Mouse (Mus musculus): ENCODE measurements around the gene Gipc3. TPM values are rescaled to one million over a fixed set of nuclear protein-coding genes. Genes with fewer than 3 reads are reported as not detected.

Gene Gipc3
- polyA plus RNA-seq, 1 experiment from 2014 or later, result 0.06 TPM

Small RNA genes lying within 50 kb of the gene (microRNA-seq; reads per million reads assigned to microRNA genes)
- not detected for gene Mir6913

Other genes starting within 250 kb of the Gipc3 start
- 0.50 and 0.69 TPM in 2 replicates for gene Creb3l3, start 244.4 kb downstream of the Gipc3 start, polyA plus RNA-seq (2015; fragmentation: Nextera tagmentation; extraction: Ambion mirVana)
- 208 and 228 TPM in 2 replicates for gene Map2k2, start 237.4 kb downstream of the Gipc3 start, polyA plus RNA-seq (2015; fragmentation: Nextera tagmentation; extraction: Ambion mirVana)
- 19.7 and 21.3 TPM in 2 replicates for gene Zbtb7a, start 208.0 kb downstream of the Gipc3 start, polyA plus RNA-seq (2015; fragmentation: Nextera tagmentation; extraction: Ambion mirVana)
- 34.5 and 40.4 TPM in 2 replicates for gene Pias4, start 175.3 kb downstream of the Gipc3 start, polyA plus RNA-seq (2015; fragmentation: Nextera tagmentation; extraction: Ambion mirVana)
- gene Eef2, start 166.6 kb downstream of the Gipc3 start, polyA plus RNA-seq (2015; fragmentation: Nextera tagmentation; extraction: Ambion mirVana), result 404 and 449 TPM in 2 replicates
- 68.4 and 78.4 TPM in 2 replicates for gene Dapk3, start 160.3 kb downstream of the Gipc3 start, polyA plus RNA-seq (2015; fragmentation: Nextera tagmentation; extraction: Ambion mirVana)
- not detected in 2 replicates for gene 4930442H23Rik, start 159.4 kb downstream of the Gipc3 start, polyA plus RNA-seq (2015; fragmentation: Nextera tagmentation; extraction: Ambion mirVana)
- gene Nmrk2, start 141.2 kb downstream of the Gipc3 start, polyA plus RNA-seq (2015; fragmentation: Nextera tagmentation; extraction: Ambion mirVana), result 0.11 and 0.13 TPM in 2 replicates
- 62.1 and 75.8 TPM in 2 replicates for gene Atcay, start 112.4 kb downstream of the Gipc3 start, polyA plus RNA-seq (2015; fragmentation: Nextera tagmentation; extraction: Ambion mirVana)
- gene Zfr2, start 110.1 kb downstream of the Gipc3 start, polyA plus RNA-seq (2015; fragmentation: Nextera tagmentation; extraction: Ambion mirVana), result 24.6 and 28.6 TPM in 2 replicates
- gene Matk, start 90.3 kb downstream of the Gipc3 start, polyA plus RNA-seq (2015; fragmentation: Nextera tagmentation; extraction: Ambion mirVana), result 69.6 and 88.6 TPM in 2 replicates
- gene Mrpl54, start 76.3 kb downstream of the Gipc3 start, polyA plus RNA-seq (2015; fragmentation: Nextera tagmentation; extraction: Ambion mirVana), result 168 and 176 TPM in 2 replicates
- 32.0 and 34.0 TPM in 2 replicates for gene Apba3, start 76.3 kb downstream of the Gipc3 start, polyA plus RNA-seq (2015; fragmentation: Nextera tagmentation; extraction: Ambion mirVana)
- 1.5 and 2.4 TPM in 2 replicates for gene Tjp3, start 51.7 kb downstream of the Gipc3 start, polyA plus RNA-seq (2015; fragmentation: Nextera tagmentation; extraction: Ambion mirVana)
- 101 and 122 TPM in 2 replicates for gene Pip5k1c, start 50.3 kb downstream of the Gipc3 start, polyA plus RNA-seq (2015; fragmentation: Nextera tagmentation; extraction: Ambion mirVana)
- gene Cactin, start 22.2 kb downstream of the Gipc3 start, polyA plus RNA-seq (2015; fragmentation: Nextera tagmentation; extraction: Ambion mirVana), result 18.8 and 20.8 TPM in 2 replicates
- 5.2 and 5.5 TPM in 2 replicates for gene Tbxa2r, start 14.5 kb downstream of the Gipc3 start, polyA plus RNA-seq (2015; fragmentation: Nextera tagmentation; extraction: Ambion mirVana)
- gene Hmg20b, start 7.2 kb upstream of the Gipc3 start, polyA plus RNA-seq (2015; fragmentation: Nextera tagmentation; extraction: Ambion mirVana), result 31.7 and 34.0 TPM in 2 replicates
- gene Mfsd12, start 14.2 kb upstream of the Gipc3 start, polyA plus RNA-seq (2015; fragmentation: Nextera tagmentation; extraction: Ambion mirVana), result 19.8 and 21.9 TPM in 2 replicates
- 0.60 and 0.76 TPM in 2 replicates for gene 4930404N11Rik, start 22.6 kb upstream of the Gipc3 start, polyA plus RNA-seq (2015; fragmentation: Nextera tagmentation; extraction: Ambion mirVana)
- 137 and 142 TPM in 2 replicates for gene Fzr1, start 35.2 kb upstream of the Gipc3 start, polyA plus RNA-seq (2015; fragmentation: Nextera tagmentation; extraction: Ambion mirVana)
- 115 and 127 TPM in 2 replicates for gene Dohh, start 41.2 kb upstream of the Gipc3 start, polyA plus RNA-seq (2015; fragmentation: Nextera tagmentation; extraction: Ambion mirVana)
- gene Gm48551, start 41.2 kb upstream of the Gipc3 start, polyA plus RNA-seq (2015; fragmentation: Nextera tagmentation; extraction: Ambion mirVana), result 6.0 and 6.2 TPM in 2 replicates
- 2.0 and 3.0 TPM in 2 replicates for gene Gm48552, start 45.7 kb upstream of the Gipc3 start, polyA plus RNA-seq (2015; fragmentation: Nextera tagmentation; extraction: Ambion mirVana)
- gene Smim24, start 49.8 kb upstream of the Gipc3 start, polyA plus RNA-seq (2015; fragmentation: Nextera tagmentation; extraction: Ambion mirVana), result 1.8 and 2.3 TPM in 2 replicates
- gene Nfic, start 112.4 kb upstream of the Gipc3 start, polyA plus RNA-seq (2015; fragmentation: Nextera tagmentation; extraction: Ambion mirVana), result 51.8 and 53.5 TPM in 2 replicates
- 40.7 and 46.8 TPM in 2 replicates for gene Celf5, start 139.4 kb upstream of the Gipc3 start, polyA plus RNA-seq (2015; fragmentation: Nextera tagmentation; extraction: Ambion mirVana)
- gene Ncln, start 153.1 kb upstream of the Gipc3 start, polyA plus RNA-seq (2015; fragmentation: Nextera tagmentation; extraction: Ambion mirVana), result 59.5 and 68.2 TPM in 2 replicates
- 0.68 and 0.72 TPM in 2 replicates for gene S1pr4, start 156.9 kb upstream of the Gipc3 start, polyA plus RNA-seq (2015; fragmentation: Nextera tagmentation; extraction: Ambion mirVana)
- gene Gna15, start 181.0 kb upstream of the Gipc3 start, polyA plus RNA-seq (2015; fragmentation: Nextera tagmentation; extraction: Ambion mirVana), result 1.8 and 1.9 TPM in 2 replicates
- gene Gna11, start 201.9 kb upstream of the Gipc3 start, polyA plus RNA-seq (2015; fragmentation: Nextera tagmentation; extraction: Ambion mirVana), result 103 and 114 TPM in 2 replicates
- gene Aes, start 216.2 kb upstream of the Gipc3 start, polyA plus RNA-seq (2015; fragmentation: Nextera tagmentation; extraction: Ambion mirVana), result 842 and 942 TPM in 2 replicates
- gene Tle2, start 231.3 kb upstream of the Gipc3 start, polyA plus RNA-seq (2015; fragmentation: Nextera tagmentation; extraction: Ambion mirVana), result 51.9 and 57.1 TPM in 2 replicates

Data from neural tube, postnatal 0 days (tissue).